Comparison of ENCODE assay signal across 8 mouse cellular contexts in the genomic region with DNA sequence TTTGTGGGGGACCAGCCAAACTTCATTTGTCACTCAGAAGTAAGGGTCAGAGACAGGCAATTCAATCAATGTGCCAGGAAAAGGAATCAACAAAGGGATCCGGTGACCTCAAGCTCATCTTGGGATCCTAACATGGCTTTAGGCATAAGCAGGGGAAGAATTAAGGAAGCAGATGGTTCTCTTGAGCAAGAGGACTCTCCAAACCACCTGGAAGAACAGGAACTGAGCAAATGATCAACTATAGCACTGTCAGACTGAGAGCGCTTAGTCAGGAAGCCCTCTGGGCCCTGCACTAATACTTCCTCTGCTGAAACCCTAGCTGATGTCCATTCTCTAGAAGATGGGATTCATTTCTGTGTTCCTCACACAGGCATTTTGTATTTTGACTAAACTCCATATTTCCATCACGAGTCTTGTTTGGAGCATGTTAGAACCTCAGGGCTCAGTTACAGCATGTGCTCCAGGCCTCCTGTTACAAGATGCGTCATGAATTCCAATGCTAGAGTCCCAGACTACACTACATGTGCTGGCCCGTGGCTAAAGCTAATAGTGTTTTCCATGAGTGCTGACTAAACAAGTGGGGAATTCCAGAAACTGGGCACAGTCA. TPM values are rescaled to one million over a fixed set of nuclear protein-coding genes. Genes with fewer than 3 reads are reported as not detected.
DNase-seq lines count a peak whose midpoint lies in the region; ATAC-seq and TF ChIP-seq lines count a peak whose summit lies in the region.

No protein-coding gene starts in this region.

- H3K4me2 ChIP-seq in lung, postnatal 0 days (replicated peaks; ENCODE audit: low read depth, low read length): no peak overlapping the region

- no peak for DNase-seq in frontal cortex, postnatal 10 days (ENCODE audit: low spot score in 2 of 2)
- DNase-seq in CD4-positive helper T cell, adult 2 months (ENCODE audit: low read depth, low spot score): peak; percentile 72
- DNase-seq in lung, postnatal 0 days (ENCODE audit: low spot score): peak; percentile 89
- no peak for DNase-seq in cerebellum, adult 2 months
- DNase-seq in right cerebral cortex, postnatal 14 days: no peak

- TF ChIP-seq EP300 in lung, postnatal 0 days (IDR thresholded peaks at IDR 0.05): peak; percentile 90

- TF ChIP-seq POLR2A in cerebellum, adult 2 months (IDR thresholded peaks at IDR 0.05; ENCODE audit: borderline replicate concordance, insufficient read depth, low read length): no peak

- H3K27me3 ChIP-seq in lung, postnatal 0 days (replicated peaks; ENCODE audit: insufficient read depth, low read length): no peaks in the 10 kb centered on the region
- H3K27me3 ChIP-seq in cerebellum, adult 2 months (ENCODE audit: control insufficient read depth, insufficient read depth, low read length): no peaks in the 10 kb centered on the region; the same call in 1 of the 2 replicates

- 36% methylated on average over 5 of the region's 5 CpGs for WGBS in lung, postnatal 0 days
- WGBS in cerebellum, adult 2 months: 89% methylated on average over 5 of the region's 5 CpGs

- H3K9me3 ChIP-seq in lung, postnatal 0 days (ENCODE audit: low read length): no peaks in the 10 kb centered on the region

- no peak overlapping the region for H3K9ac ChIP-seq in lung, postnatal 0 days (replicated peaks; ENCODE audit: low read depth)

- no peak overlapping the region for H3K4me3 ChIP-seq in lung, postnatal 0 days (ENCODE audit: low read depth, low read length)
- H3K4me3 ChIP-seq in cerebellum, adult 2 months (replicated peaks; ENCODE audit: insufficient read depth, low read depth, low read length): no peak overlapping the region

- no peak for TF ChIP-seq CTCF in lung, postnatal 0 days (IDR thresholded peaks at IDR 0.05)
- TF ChIP-seq CTCF in cerebellum, adult 2 months (IDR thresholded peaks at IDR 0.05; ENCODE audit: borderline replicate concordance, insufficient read depth, low read depth, low read length): no peak

- peak overlapping the region; percentile 85 for H3K27ac ChIP-seq in lung, postnatal 0 days (ENCODE audit: low read length)
- H3K27ac ChIP-seq in cerebellum, adult 2 months (ENCODE audit: insufficient read depth, low read length): no peak overlapping the region

- peak; percentile 17; the same call in 1 of the 2 replicates for ATAC-seq in frontal cortex, adult (ENCODE audit: low TSS enrichment)
- ATAC-seq in hematopoietic stem cell, adult 5-6 weeks (replicated peaks in 1 of 2; ENCODE audit: insufficient read depth in 1 of 2, low FRiP score in 2 of 2, low TSS enrichment in 1 of 2, low read depth in 1 of 2, poor library complexity in 2 of 2, severe bottlenecking in 2 of 2): peak; percentile 29 to 34; a peak in 3 of 4 replicates
- ATAC-seq in lung, postnatal 0 days: peak; percentile 59
- no peak for ATAC-seq in megakaryocyte-erythroid progenitor cell, adult 5-6 weeks (replicated peaks; ENCODE audit: low FRiP score, low TSS enrichment, poor library complexity, severe bottlenecking)

- peaks cover 27% of the 10 kb centered on the region; the same call in 1 of the 2 replicates for H3K4me1 ChIP-seq in lung, postnatal 0 days (ENCODE audit: insufficient read depth, low read depth, low read length)
- no peaks in the 10 kb centered on the region for H3K4me1 ChIP-seq in cerebellum, adult 2 months (ENCODE audit: control insufficient read depth, insufficient read depth, low read length)

- no peaks in the 10 kb centered on the region for H3K36me3 ChIP-seq in lung, postnatal 0 days (ENCODE audit: insufficient read depth, low read length)

RNA-seq across cellular contexts. Expression of a gene that starts 39.3 kb away (rescaled TPM):
- total RNA-seq in hematopoietic stem cell, adult 5-6 weeks (2017): 340 and 460 TPM in 2 replicates
- polyA plus RNA-seq in lung, postnatal 0 days (2015; fragmentation: Nextera tagmentation; extraction: Ambion mirVana): 0.39 and 0.48 TPM in 2 replicates
- 0.07 and 0.14 TPM in 2 replicates for polyA plus RNA-seq in cerebellum, adult 2 months (2012; rRNA removed)
- total RNA-seq in megakaryocyte-erythroid progenitor cell, adult 5-6 weeks (2014; fragmentation: Nextera tagmentation): 7.0 and 12.2 TPM in 2 replicates
- total RNA-seq in megakaryocyte-erythroid progenitor cell, adult 5-6 weeks (2017): 57.7 and 71.1 TPM in 2 replicates

RNA-seq across cellular contexts. Expression of a gene that starts 55.5 kb away (rescaled TPM):
- 219 and 223 TPM in 2 replicates for total RNA-seq in hematopoietic stem cell, adult 5-6 weeks (2017)
- polyA plus RNA-seq in lung, postnatal 0 days (2015; fragmentation: Nextera tagmentation; extraction: Ambion mirVana): 4.5 and 5.1 TPM in 2 replicates
- 12.2 and 14.9 TPM in 2 replicates for polyA plus RNA-seq in cerebellum, adult 2 months (2012; rRNA removed)
- 18.0 and 43.7 TPM in 2 replicates for total RNA-seq in megakaryocyte-erythroid progenitor cell, adult 5-6 weeks (2014; fragmentation: Nextera tagmentation)
- total RNA-seq in megakaryocyte-erythroid progenitor cell, adult 5-6 weeks (2017): 78.9 and 151 TPM in 2 replicates

Comparison
In these comparisons a context has a peak if more than half of its experiments do, and no peak if none do; other contexts are left out.
1. DNase-seq: peak in CD4-positive helper T cell, adult 2 months (single experiment) and lung, postnatal 0 days (single experiment); none in frontal cortex, postnatal 10 days (0 of 2), cerebellum, adult 2 months (0 of 2) and right cerebral cortex, postnatal 14 days (single experiment).